Mouse (Mus musculus) heart, postnatal 10 days (tissue): ENCODE data around the gene Tfam. TPM values are rescaled to one million over a fixed set of nuclear protein-coding genes. Genes with fewer than 3 reads are reported as not detected.
A peak's percentile ranks its signal among the peaks of the same experiment; 100 is the strongest.

Experiments used
- DNase-seq, 2 experiments: peaks; one replicate each; pipeline ENCODE4 v3.0.0; 2021
- intact Hi-C: fragments of 180-260 bp; cut with DNase I; formaldehyde crosslinking; loops from one replicate; pipeline ENCODE4 v1.15.1; 2025
- total RNA-seq, 2 experiments: library from RNA; stranded (reverse); gene quantifications; 2 replicates each; pipeline ENCODE4 v1.2.3; 2021

The Tfam gene
- total RNA-seq: 10 to 100 TPM; 52.3 to 58.0 TPM

- intact Hi-C loops: no loop called here
- DNase-seq: no peak
Observed at GRCm38 (mm10) chr10:71238240-71238554, at the start of gene Tfam. Tfam (minus strand) TSS chr10:71238280.

DNA sequence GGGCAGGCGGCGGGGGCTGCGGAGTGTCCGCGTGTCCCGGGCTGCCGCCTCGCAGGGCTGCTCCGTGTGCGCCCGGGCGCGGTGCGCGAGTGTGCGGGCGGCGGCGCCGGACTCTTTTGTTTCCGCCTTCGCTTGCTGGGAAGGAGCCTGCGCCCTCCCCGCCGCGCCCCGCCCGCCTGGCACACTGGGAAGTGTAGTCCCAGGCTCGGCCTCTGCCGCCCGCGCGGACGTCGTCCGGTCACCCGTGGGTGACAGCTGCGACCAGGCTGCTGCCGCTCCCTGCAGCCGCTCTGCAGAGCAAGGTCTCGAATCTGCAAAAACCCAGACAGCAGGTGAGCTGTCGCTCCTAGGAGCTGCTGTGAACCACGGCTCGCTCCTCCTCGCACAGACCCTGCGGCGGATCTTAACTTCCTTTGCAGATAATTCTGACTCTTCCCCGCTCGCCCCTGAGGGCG lies 47.1 kb upstream of the Tfam start, which contains the start of gene Ube2d1:
TSS of gene Ube2d1 (minus strand) at position 137 of the 455 bp plus-strand sequence.
- peak; percentile 89 to 91 for DNase-seq
- intact Hi-C loops: loop anchor here (2.0 kb wide), 1 partner anchor 48 kb away; no protein-coding TSS in a partner anchor

DNA sequence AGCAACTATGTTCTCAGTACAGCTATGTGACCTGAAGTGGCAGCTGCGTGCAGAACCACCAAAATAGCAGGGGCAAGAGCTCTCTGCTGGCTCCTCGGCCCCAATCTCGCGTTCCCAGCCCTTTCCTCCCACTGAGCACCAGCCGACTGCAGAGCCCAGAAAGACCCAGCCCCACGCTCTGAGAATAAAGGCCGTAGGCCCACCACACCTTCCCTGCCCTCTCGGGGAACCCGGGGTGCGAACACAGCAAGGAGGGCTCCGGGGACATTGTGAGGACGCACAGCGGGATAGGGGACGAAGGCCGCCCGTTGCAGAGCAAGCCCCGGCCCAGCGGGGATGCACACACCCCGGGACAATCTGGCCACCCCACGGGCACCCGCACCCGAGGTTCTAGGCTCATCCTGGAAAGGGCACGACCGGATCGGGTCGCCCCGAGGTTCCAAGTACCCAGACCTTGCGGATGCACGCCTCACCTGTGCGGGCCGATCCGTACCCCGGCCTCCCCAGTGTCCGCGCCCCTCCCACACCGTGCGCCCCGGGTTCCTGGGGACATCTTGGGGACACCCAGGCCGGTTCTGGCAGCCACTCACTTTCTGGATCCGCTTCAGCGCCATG lies 46.5 kb upstream of the Tfam start:
- DNase-seq: peak; percentile 47 to 62
- intact Hi-C loops: loop anchor here (2.0 kb wide), 1 partner anchor 48 kb away; no protein-coding TSS in a partner anchor

- intact Hi-C loops: loop anchor here (2.0 kb wide), 1 partner anchor 47 kb away; no protein-coding TSS in a partner anchor
- no peak for DNase-seq
Observed at GRCm38 (mm10) chr10:71284131-71284510, 46.0 kb upstream of the Tfam start.

- no peak for DNase-seq
- intact Hi-C loops: no loop called here
Observed at GRCm38 (mm10) chr10:71273008-71273739, 35.1 kb upstream of the Tfam start.

DNA sequence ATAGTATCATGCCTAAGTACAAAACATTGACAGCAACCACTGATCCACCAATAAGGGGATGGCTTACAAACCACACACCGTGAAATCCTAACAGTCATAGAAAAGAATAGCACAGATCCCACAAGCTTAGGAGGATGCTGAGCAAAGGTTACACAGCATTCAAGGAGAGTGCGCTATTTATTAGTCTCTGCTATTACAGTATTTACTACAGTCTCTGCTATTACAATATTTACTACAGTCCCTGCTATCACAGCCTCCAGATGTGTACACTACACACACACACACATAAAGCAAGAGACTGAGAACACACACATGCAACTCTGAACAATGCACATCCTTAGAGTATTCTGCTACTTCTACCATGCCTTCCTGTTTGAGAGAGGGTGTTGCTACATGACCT lies 29.9 kb upstream of the Tfam start:
- DNase-seq: no peak
- intact Hi-C loops: no loop called here

- intact Hi-C loops: no loop called here
- DNase-seq: no peak
Observed at GRCm38 (mm10) chr10:71267511-71267910, 29.4 kb upstream of the Tfam start.

DNA sequence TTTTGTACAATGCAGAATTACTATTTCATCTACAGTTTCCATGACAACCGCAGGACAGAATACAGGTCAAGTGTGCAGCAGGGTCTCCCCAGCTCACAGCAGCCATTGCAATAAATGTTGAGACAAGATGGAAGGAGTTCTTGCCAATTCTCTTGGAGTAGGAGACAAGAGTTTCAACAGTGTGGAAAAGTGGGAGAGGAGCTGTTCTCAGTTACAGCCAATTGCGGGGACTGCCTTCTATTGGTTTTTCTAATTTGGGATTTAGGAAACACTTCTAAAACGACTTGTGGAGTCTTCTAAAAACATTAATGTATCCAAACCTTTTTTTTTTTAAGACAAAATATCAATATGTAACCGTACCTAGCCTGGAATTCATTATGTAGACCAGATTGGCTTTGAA lies 27.0 kb upstream of the Tfam start:
- DNase-seq: no peak
- intact Hi-C loops: no loop called here

DNA sequence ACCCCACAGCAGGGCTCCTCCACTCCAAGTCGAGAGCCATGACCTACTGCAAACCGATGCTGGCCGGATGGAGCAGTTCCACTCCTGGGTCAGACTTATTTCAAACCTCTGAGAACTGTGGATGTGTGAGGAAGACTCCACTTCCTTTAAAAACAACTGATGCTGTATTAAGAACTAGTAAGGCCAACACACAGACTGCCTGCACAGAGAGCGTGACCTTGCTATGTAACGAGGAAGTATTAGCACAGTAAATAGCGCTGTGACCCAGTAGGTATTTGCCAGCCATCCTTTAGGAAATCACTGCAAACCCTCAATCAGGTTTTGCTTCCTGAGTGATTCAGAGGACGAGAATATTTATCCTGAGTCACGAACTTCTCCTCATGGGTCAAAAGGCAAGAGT lies 23.6 kb upstream of the Tfam start:
- DNase-seq: no peak
- intact Hi-C loops: no loop called here

GRCm38 (mm10) chr10:71258943-71259342 lies 20.9 kb upstream of the Tfam start:
- intact Hi-C loops: no loop called here
- no peak for DNase-seq

- DNase-seq: no peak
- intact Hi-C loops: no loop called here
Observed at GRCm38 (mm10) chr10:71258516-71258915, 20.4 kb upstream of the Tfam start.

DNA sequence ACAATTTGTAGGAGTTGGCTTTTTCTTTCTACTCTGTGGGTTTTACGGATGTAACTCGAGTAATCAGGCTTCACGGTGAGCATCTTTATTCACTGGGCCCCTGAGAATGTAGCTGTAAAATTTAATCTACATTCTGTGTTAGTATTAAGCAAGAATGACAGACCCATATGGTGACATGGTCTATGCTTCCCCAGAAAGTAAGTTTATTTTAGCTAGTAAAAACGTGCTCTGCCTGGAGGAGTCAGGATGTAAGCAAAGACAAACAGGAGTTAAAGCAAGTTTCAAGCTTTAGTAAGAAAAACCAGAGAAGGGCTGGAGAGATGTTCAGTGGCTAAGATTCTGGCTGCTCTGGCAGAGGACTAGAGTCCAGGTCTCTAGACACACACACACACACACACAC lies 15.1 kb upstream of the Tfam start:
- DNase-seq: no peak
- intact Hi-C loops: no loop called here

DNA sequence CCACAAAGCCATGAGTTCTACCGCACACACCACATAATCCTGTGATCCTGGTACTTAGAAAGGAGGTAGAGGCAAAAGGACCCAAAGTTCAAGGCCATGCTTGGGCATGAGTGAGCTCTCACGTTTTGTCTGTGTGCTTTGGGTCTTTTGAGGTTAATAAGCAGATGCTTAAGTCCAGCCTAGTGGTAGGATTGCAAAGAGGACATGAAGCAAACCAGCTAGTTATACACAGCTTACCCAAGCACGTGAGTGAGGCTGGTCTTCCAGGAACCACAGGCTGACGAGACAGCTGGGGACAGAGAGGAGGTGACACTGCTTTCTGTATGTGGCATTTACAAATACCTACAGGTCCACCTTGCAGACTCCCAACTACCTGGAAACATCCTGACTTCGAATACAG lies 14.3 kb upstream of the Tfam start:
- intact Hi-C loops: no loop called here
- DNase-seq: no peak

DNA sequence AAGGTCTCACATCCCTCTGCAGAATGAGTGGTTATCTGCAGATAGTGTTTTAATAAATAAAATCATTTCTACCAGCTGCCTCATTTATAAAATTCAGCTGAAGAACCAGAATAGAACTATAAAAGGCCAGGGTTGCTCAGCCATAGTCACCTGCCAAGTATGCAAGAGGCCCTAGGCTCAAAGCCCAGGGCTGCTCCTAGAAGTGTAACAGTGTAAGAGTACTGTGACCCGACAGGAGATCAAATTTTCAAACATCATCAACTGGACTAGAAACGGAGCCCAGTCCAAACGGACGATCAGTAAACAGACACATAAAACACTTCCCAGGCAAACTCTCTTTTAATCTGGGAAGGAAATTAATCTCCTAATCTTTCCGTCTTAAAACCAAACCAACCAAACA lies 13.8 kb upstream of the Tfam start:
- intact Hi-C loops: no loop called here
- DNase-seq: peak; percentile 23 to 40

DNA sequence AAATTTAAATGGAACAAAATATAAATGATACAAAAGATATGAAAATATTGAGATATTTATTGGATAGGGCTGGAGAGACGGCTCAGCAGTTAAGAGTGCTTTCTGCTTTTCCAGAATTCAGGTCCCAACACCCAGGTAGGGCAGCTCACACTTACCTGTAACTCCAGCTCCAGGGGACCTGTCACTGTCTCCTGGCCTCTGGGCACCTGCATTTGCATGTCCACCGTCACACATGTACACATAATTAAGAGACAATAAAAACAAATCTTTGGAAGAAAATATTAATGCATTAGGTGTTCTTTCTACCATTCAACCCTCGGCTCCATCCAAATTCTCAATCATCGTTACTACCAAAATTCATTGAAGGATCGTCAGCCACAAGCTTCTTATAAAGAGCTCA lies 13.2 kb upstream of the Tfam start:
- DNase-seq: no peak
- intact Hi-C loops: no loop called here

DNA sequence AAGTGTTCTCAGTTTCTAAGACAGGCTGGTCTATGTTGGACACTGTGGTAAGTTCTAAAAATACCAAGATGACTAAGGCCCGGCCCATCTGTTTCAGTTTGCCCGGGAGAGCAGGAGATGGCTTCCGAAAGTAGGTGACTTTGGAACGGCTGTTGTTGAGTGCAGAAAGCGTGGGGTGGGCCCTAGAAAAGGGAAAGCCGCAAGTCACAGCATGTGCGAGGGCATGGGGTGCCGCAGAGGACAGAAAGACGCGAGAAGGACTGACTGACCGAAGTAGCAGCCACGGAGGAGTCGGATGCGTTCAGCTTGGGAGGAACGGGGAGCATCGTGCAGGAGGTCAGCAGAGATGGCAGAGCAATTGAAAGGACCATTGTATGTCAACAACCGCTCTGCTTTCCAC lies 12.4 kb upstream of the Tfam start:
- DNase-seq: peak; percentile 57 to 67
- intact Hi-C loops: no loop called here

- intact Hi-C loops: no loop called here
- peak; percentile 15 to 16 for DNase-seq
Observed at GRCm38 (mm10) chr10:71249086-71249880, 11.2 kb upstream of the Tfam start.

DNA sequence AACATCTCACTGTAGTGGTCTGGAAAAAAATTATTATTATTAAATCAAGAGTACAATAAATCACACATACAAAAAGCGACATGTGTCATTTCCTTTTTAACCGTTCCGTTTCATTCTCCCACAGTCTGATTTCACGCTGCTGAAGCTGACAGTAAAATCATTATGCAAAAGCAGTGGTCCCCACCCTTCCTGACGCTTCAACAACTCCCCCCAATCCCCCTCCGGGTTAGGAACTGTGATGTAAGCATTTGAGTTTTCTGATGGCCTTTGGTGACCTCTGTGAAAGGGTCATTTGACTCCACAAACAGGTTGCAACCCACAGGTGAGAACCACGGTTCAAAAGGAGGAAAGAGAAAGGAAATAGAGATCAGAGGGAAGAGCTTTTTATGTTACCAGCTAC lies 8.9 kb upstream of the Tfam start:
- no peak for DNase-seq
- intact Hi-C loops: no loop called here

GRCm38 (mm10) chr10:71239479-71240120 lies 1.5 kb upstream of the Tfam start:
- intact Hi-C loops: no loop called here
- DNase-seq: peak in 1 of 2 experiments; percentile 27

- peak; percentile 96 to 97 for DNase-seq
- intact Hi-C loops: loop anchor here (2.0 kb wide), 1 partner anchor 47 kb away; the partner anchor contains the start of gene Ube2d1
Observed at GRCm38 (mm10) chr10:71237516-71238239, 402 bp downstream of the Tfam start.
